Mouse (Mus musculus): ENCODE data around the gene Ifit3. TPM values are rescaled to one million over a fixed set of nuclear protein-coding genes. Genes with fewer than 3 reads are reported as not detected.
"Not testable (repeated sequence)": the region's sequence is repeated elsewhere in the genome, so short reads cannot be mapped to it uniquely, and the experiment has no call there.

Gene Ifit3
- 0.20 and 0.41 TPM in 2 replicates for polyA plus RNA-seq (2016; fragmentation: Nextera tagmentation; extraction: Ambion mirVana)

DNA sequence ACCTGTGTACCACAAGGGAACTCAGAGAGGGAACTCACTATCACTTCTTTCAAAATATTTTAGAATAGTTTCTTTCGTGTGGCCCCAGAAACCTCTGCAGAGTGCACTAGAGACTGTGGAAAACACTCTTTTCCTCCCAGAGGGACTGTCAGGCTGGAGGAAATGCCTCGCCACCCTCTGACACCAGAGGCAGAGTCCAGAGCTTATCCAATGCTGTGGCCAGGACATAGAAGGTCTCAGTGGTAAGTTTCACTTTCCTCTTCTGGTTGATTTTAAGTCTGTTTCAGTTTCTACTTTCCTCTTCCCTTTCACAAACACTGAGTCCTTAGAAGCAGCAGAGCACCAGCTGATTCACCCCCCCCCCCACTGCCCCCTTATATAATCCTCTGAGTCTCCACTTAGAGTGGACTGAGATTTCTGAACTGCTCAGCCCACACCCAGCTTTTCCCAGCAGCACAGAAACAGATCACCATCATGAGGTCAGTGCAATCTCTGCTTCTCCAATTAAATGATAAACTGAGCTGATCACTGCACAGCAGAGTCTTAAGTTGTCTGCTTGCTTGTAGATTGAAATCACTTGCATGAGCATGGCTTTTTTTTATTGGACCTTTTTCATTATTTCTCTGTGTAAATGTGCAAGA, at the start of gene Ifit3:
Gene Ifit3 (plus strand): TSS at position 406 of the 641 bp plus-strand sequence.
- WGBS, result 77% methylated on average over 2 of the region's 2 CpGs
- H3K4me3 ChIP-seq; H3K4me1 ChIP-seq (replicated peaks); DNase-seq (ENCODE audit: low spot score); H3K27ac ChIP-seq; H3K36me3 ChIP-seq; H3K9me3 ChIP-seq; H3K27me3 ChIP-seq (ENCODE audit: insufficient read depth, poor library complexity, severe bottlenecking): not testable (repeated sequence)

DNA sequence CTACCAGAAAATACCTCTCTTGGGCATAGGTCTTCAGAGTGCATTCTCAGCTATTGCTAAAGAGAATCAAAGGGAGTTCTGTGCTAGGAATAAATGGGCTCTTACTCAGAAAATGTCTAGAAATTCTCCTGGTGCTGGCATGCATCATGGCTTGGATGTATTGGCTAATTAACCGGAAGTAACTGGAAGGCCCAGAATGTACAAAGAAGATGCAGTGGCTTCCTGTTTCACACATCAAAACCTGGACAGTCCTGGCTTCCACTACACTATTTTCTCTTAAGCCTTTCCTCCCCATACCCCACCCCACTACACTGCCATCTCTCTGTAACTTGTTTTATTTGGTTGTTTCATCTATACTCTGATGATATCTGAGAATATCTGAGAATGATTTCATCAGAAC, 43.9 kb upstream of the Ifit3 start:
- Histone ChIP-seq H3K36me3 (no peaks in the 10 kb centered on the region), H3K27ac (no peak overlapping the region), H3K4me1 (replicated peaks) (no peaks in the 10 kb centered on the region), H3K9me3 (0 out of 2 replicates have a peak, but pooled peaks cover 4% of the 10 kb centered on the region), H3K27me3 (ENCODE audit: insufficient read depth, poor library complexity, severe bottlenecking) (no peaks in the 10 kb centered on the region), H3K4me3 (no peak overlapping the region)
- no peak for DNase-seq (ENCODE audit: low spot score)
- WGBS, result 89% methylated on average over 1 of the region's 1 CpGs

DNA sequence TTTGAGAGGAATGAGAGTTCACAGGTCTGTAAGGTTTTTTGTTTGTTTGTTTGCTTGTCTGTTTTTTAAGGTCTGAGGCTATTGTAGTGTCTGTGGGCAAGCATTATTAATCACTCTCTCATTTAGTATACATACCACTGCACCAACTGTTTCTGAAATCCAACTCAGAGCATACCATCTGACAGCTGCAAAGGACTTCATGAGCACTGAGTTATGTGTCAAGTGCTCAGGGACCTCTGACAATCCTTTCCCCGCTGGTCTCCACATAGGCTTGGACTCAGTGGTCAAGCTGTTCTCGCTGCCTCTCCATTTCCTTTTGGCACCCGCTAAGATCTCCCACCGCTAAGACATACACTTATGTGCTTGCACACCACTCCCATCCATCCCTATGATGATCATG, 37.1 kb upstream of the Ifit3 start:
- no peaks in the 10 kb centered on the region; the same call in 1 of the 2 replicates for H3K4me1 ChIP-seq (replicated peaks)
- no peak for DNase-seq (ENCODE audit: low spot score)
- H3K27ac ChIP-seq, result no peak overlapping the region
- H3K9me3 ChIP-seq, result no peaks in the 10 kb centered on the region
- 93% methylated on average over 4 of the region's 4 CpGs for WGBS
- no peaks in the 10 kb centered on the region for H3K27me3 ChIP-seq (ENCODE audit: insufficient read depth, poor library complexity, severe bottlenecking)
- no peak overlapping the region for H3K4me3 ChIP-seq
- H3K36me3 ChIP-seq, result no peaks in the 10 kb centered on the region

DNA sequence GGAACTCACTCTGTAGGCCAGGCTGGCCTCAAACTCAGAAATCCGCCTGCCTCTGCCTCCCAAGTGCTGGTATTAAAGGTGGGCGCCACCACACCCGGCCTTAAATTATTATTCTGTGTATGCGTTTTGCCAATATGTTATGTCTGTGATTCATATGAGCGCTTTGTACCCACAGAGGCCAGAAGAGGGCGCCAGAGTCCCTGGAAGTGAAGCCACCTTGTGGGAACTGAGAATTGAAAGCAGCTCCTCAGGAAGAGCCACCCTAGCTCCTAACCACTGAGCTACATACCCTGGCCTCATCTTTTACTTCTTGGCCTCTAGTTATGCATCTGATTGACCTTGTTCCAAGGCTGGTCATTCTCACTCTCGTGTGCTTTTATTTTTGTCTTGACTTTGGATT, 35.4 kb upstream of the Ifit3 start:
- 38% methylated on average over 7 of the region's 7 CpGs for WGBS
- DNase-seq (ENCODE audit: low spot score), result peak; percentile 74
- Histone ChIP-seq H3K4me3 (no peak overlapping the region), H3K9me3 (no peaks in the 10 kb centered on the region), H3K27ac (no peak overlapping the region), H3K4me1 (replicated peaks) (peaks cover 5% of the 10 kb centered on the region; the same call in 1 of the 2 replicates), H3K27me3 (ENCODE audit: insufficient read depth, poor library complexity, severe bottlenecking) (no peaks in the 10 kb centered on the region), H3K36me3 (no peaks in the 10 kb centered on the region)

DNA sequence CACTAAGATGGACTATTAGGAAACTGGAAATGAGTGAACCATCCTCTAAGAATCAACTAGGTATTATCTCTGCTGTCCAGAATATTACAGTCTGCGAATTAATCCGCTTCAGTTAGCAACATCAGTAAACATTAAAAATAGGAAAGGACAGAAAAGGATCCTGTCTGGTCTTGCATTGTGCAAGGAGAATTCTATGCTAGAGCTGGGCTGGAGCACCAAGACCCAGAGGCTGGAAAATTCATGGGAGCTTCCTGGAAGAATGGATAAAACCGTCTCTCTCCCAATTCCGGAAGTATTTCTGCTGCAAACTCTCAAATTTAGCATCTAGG, 33.2 kb upstream of the Ifit3 start:
- peak overlapping the region; percentile 56 for H3K4me3 ChIP-seq
- peaks cover 5% of the 10 kb centered on the region; the same call in 1 of the 2 replicates for H3K4me1 ChIP-seq (replicated peaks)
- H3K27ac ChIP-seq, result peak overlapping the region; percentile 85
- no peaks in the 10 kb centered on the region for H3K27me3 ChIP-seq (ENCODE audit: insufficient read depth, poor library complexity, severe bottlenecking)
- no peaks in the 10 kb centered on the region for H3K9me3 ChIP-seq
- H3K36me3 ChIP-seq, result no peaks in the 10 kb centered on the region
- no peak for DNase-seq (ENCODE audit: low spot score)
- WGBS, result 33% methylated on average over 4 of the region's 4 CpGs

DNA sequence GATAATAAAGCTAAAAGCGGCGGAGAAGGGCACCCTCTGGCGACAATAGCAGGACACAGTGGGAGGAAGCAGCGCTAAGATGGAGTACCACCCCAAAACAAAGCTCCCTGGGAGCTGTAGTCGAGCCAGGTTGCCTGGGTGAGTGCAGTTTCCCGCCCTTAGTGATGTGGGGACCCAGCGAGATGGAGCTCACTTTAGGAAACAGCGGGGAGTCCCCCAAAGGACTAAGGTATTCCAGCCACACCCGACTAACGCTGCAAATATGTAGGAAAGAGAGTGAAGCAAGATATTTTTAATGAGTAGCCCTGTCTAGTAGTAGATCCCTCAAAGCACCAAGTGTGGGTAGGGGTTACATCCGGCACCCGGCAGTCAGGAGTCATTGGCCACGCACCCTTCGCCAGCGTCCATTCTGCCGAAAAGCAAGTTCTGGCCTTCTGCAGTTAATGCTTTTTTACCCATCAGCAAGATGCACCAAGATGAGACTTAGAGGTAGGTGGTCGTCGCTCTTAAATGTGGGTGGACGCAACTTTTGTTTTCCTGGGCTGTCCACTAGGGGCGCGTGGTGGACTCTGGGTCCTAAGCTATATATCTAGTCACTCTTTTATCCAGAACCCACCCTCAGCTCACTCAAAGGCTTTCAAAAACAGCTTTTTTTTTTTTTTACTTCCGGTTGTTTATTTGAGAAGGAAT, 32.7 kb upstream of the Ifit3 start, which contains the start of gene Ifit2:
Gene Ifit2 (plus strand): TSS at position 161 of the 690 bp plus-strand sequence.
- DNase-seq (ENCODE audit: low spot score), result peak; percentile 76
- under 1% methylated on average over 22 of the region's 22 CpGs for WGBS
- no peaks in the 10 kb centered on the region for H3K27me3 ChIP-seq (ENCODE audit: insufficient read depth, poor library complexity, severe bottlenecking)
- peaks cover 5% of the 10 kb centered on the region; the same call in 1 of the 2 replicates for H3K4me1 ChIP-seq (replicated peaks)
- H3K27ac ChIP-seq, result peak within 1 kb of the TSS; percentile 85
- no peaks in the 10 kb centered on the region for H3K9me3 ChIP-seq
- H3K36me3 ChIP-seq, result no peaks in the 10 kb centered on the region
- peak within 1 kb of the TSS; percentile 56 for H3K4me3 ChIP-seq

DNA sequence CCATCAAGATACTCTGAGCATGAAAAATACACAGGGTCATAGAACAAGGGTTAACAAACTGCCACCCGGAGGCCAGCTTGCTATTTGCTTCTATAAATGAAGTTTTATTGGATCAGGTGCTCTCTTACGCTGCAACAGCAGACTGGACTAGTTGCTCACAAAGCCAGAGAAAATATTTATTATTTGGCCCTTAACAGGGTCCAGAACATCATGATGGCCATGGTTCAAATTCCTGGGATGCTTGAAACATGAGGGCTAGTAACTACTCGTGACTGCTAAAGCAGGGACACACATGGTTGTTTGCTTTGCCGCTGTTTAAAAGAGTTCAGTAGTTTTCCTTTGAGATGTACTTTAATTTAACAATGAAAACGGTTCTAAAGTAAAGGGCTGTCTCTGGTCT, 31.4 kb upstream of the Ifit3 start:
- DNase-seq (ENCODE audit: low spot score), result no peak
- H3K27me3 ChIP-seq (ENCODE audit: insufficient read depth, poor library complexity, severe bottlenecking), result no peaks in the 10 kb centered on the region
- WGBS, result 78% methylated on average over 5 of the region's 5 CpGs
- no peaks in the 10 kb centered on the region for H3K9me3 ChIP-seq
- no peak overlapping the region for H3K27ac ChIP-seq
- no peak overlapping the region for H3K4me3 ChIP-seq
- H3K4me1 ChIP-seq (replicated peaks), result peaks cover 5% of the 10 kb centered on the region; the same call in 1 of the 2 replicates
- H3K36me3 ChIP-seq, result no peaks in the 10 kb centered on the region

DNA sequence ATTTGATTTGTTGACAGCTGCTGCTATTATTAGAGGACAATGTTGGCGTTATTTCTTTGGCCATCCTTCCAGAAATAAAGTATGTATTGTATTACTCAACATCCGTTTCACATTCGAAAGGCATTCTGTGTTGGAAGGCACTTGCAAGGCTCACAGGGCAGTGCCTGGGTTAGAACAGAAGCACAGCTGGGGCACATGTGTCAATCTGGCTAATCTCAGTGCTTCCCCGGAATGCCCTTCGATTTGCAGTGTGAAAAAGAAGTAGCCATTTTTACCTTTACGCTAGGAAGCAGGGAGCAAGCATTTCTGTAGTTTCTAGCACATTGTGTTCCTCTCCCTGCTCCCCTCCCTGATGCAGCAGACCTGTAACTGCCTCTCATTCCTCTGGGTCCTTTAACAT, 30.3 kb upstream of the Ifit3 start:
- no peaks in the 10 kb centered on the region for H3K9me3 ChIP-seq
- no peak overlapping the region for H3K27ac ChIP-seq
- no peak for DNase-seq (ENCODE audit: low spot score)
- no peaks in the 10 kb centered on the region for H3K27me3 ChIP-seq (ENCODE audit: insufficient read depth, poor library complexity, severe bottlenecking)
- no peaks in the 10 kb centered on the region for H3K36me3 ChIP-seq
- no peak overlapping the region for H3K4me3 ChIP-seq
- WGBS, result 69% methylated on average over 6 of the region's 6 CpGs
- peaks cover 5% of the 10 kb centered on the region; the same call in 1 of the 2 replicates for H3K4me1 ChIP-seq (replicated peaks)

DNA sequence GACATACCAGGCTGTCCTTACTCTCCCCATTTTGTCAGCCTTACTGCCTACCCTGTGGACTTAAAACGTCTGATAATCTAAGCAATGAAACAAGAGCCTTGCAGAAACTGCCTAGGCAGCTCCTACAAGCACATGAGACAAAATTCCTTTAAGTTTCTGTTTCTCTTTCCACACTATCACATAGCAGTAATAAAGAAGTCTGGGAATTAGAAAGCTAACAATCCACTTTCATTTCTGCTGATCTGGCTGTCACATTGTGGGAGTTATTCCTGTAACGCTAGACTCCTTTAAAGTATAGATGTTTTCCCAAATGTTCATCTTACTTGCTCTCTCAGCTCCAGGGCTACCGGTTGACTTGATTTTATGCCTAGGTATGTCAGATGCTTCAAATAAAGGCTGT, 29.8 kb upstream of the Ifit3 start:
- no peaks in the 10 kb centered on the region for H3K36me3 ChIP-seq
- no peak overlapping the region for H3K27ac ChIP-seq
- H3K4me3 ChIP-seq, result no peak overlapping the region
- no peaks in the 10 kb centered on the region for H3K9me3 ChIP-seq
- no peaks in the 10 kb centered on the region for H3K27me3 ChIP-seq (ENCODE audit: insufficient read depth, poor library complexity, severe bottlenecking)
- 78% methylated on average over 3 of the region's 3 CpGs for WGBS
- DNase-seq (ENCODE audit: low spot score), result no peak
- peaks cover 5% of the 10 kb centered on the region; the same call in 1 of the 2 replicates for H3K4me1 ChIP-seq (replicated peaks)

DNA sequence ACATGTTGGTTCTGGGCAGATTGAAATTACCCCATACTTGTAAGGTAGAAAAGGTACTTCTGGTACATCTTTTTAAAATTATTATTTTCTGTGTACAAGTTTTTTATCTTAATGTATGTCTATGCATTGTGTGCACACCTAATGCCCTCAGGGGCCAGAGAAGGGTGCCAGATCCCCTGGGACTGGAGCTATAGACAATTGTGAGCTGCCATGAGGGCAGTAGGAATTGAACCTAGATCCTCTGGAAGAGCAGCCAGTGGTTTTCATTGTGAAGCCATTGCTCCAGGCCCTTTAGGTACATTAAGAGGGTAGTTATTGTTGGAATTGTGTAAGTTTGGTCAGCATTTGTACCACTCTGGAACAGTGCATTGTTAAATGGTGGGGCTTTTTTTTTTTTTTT, 29.3 kb upstream of the Ifit3 start:
- Histone ChIP-seq H3K4me3 (no peak overlapping the region), H3K27ac (no peak overlapping the region), H3K27me3 (ENCODE audit: insufficient read depth, poor library complexity, severe bottlenecking) (no peaks in the 10 kb centered on the region), H3K9me3 (no peaks in the 10 kb centered on the region), H3K4me1 (replicated peaks) (peaks cover 5% of the 10 kb centered on the region; the same call in 1 of the 2 replicates), H3K36me3 (no peaks in the 10 kb centered on the region)
- no peak for DNase-seq (ENCODE audit: low spot score)

DNA sequence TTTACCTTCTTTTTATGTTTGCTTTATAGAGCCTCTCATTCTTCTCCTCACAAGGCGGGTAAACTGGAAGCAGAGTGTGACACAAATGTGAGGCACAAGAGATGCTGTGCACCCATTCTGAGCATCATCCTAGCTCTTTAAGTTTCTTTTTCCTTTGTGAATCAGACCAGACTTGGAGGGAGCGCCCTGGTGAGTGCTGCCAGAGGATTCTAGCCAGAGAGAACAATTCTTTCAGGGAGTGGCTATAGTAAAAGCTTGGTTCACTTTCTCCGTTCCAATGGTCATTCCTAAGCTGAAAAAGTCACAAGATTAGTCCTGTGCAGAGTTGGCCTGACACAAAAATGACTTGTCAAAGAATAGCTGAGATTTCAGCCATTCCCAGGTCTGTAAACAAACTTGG, 26.7 kb upstream of the Ifit3 start:
- WGBS, result 80% methylated on average over 3 of the region's 3 CpGs
- Histone ChIP-seq H3K36me3 (no peaks in the 10 kb centered on the region), H3K27ac (no peak overlapping the region), H3K27me3 (ENCODE audit: insufficient read depth, poor library complexity, severe bottlenecking) (no peaks in the 10 kb centered on the region), H3K4me1 (replicated peaks) (peaks cover 16% of the 10 kb centered on the region), H3K4me3 (no peak overlapping the region), H3K9me3 (no peaks in the 10 kb centered on the region)
- DNase-seq (ENCODE audit: low spot score), result no peak

DNA sequence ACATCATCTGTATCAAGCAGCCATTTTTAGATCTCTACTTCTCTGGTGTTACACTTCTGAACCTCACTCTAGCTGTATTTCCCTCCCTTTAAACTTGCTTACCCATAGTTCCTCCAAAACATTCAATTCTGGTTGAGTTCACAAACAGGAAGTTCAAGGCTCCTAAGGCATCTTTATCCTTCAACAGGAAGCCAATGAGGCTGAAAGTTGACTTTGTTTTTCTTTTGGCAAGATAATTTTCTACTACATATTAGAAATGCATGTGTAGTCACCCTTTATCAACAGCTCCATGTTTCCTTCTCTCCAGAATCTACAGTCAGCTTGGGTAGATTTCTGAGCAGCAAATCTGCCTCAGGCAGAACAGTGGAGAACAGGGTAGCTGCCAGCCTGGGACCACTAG, 20.8 kb upstream of the Ifit3 start:
- H3K9me3 ChIP-seq, result no peaks in the 10 kb centered on the region
- DNase-seq (ENCODE audit: low spot score), result no peak
- H3K4me1 ChIP-seq (replicated peaks), result peaks cover 12% of the 10 kb centered on the region
- no peaks in the 10 kb centered on the region for H3K27me3 ChIP-seq (ENCODE audit: insufficient read depth, poor library complexity, severe bottlenecking)
- H3K4me3 ChIP-seq, result no peak overlapping the region
- no peak overlapping the region for H3K27ac ChIP-seq
- H3K36me3 ChIP-seq, result no peaks in the 10 kb centered on the region

DNA sequence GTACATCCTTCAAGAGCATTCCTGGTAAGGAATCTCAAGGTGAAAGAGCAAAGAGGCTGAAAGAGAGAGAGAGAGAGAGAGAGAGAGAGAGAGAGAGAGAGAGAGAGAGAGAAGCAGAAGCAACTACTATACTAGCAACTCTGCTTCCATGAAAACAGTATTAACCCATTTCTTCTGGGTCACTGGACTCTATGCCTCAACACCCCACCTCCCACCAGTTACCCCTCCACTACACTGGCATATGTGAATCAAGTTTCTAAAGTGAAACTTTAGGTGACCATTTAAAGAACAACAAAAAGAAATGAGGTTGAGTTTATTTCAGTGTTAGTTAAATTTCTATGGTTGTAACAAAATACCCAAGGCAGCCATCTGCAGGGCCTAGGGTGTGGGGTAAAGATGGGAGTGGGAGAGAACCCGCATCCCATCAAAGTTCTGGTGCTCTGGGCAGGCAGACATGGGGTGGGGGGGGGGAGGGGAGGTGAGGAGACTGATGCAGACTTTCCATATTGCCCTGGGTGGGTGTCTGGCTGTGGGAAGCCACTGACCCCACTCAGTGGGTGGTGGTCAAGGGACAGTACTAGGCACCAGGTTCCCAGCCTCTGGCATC, 17.1 kb upstream of the Ifit3 start:
- H3K27me3 ChIP-seq (ENCODE audit: insufficient read depth, poor library complexity, severe bottlenecking), result no peaks in the 10 kb centered on the region
- H3K4me3 ChIP-seq, result no peak overlapping the region
- no peaks in the 10 kb centered on the region for H3K9me3 ChIP-seq
- 64% methylated on average over 1 of the region's 1 CpGs for WGBS
- no peaks in the 10 kb centered on the region; the same call in 1 of the 2 replicates for H3K4me1 ChIP-seq (replicated peaks)
- no peaks in the 10 kb centered on the region for H3K36me3 ChIP-seq
- DNase-seq (ENCODE audit: low spot score), result no peak
- H3K27ac ChIP-seq, result no peak overlapping the region
